Mouse (Mus musculus) lung, adult 2 months (tissue): ENCODE results near the gene Gys1. TPM values are rescaled to one million over a fixed set of nuclear protein-coding genes. Genes with fewer than 3 reads are reported as not detected.
A peak's percentile ranks its signal among the peaks of the same experiment; 100 is the strongest.

Experiments
- DNase-seq: peaks from one replicate; pipeline ENCODE4 v3.0.0; 2022
- H3K4me1 ChIP-seq: fragments of 200-500 bp; 2 replicates; pipeline ENCODE4 v1.6.1; 2011; ENCODE audit warnings: low read length; ENCODE audit not compliant: control insufficient read depth, insufficient read depth
- H3K4me3 ChIP-seq: fragments of 200-500 bp; replicated peaks from 2 replicates; pipeline ENCODE3; 2011; ENCODE audit warnings: low read depth, mild to moderate bottlenecking, control low read depth, low read length; ENCODE audit errors: extremely low read depth
- CTCF ChIP-seq: fragments of 200-500 bp; IDR thresholded peaks from 2 replicates; pipeline ENCODE4 v1.5.1; 2011; ENCODE audit warnings: mild to moderate bottlenecking, low read length, control low read depth; ENCODE audit not compliant: insufficient read depth
- POLR2A ChIP-seq: fragments of 200-500 bp; IDR thresholded peaks from 2 replicates; pipeline ENCODE4 v1.6.1; 2011; ENCODE audit warnings: low read depth, mild to moderate bottlenecking, control low read depth, low read length, borderline replicate concordance; ENCODE audit errors: extremely low read depth
- WGBS: fragments of 180-500 bp; shearing (Covaris S2); methylation state at CpG from one replicate; pipeline ENCODE4 v1.1.7; 2018; 5-methylcytosine and 5-hydroxymethylcytosine counted together
- polyA plus RNA-seq: library from polyadenylated mRNA; depleted of rRNA; stranded (reverse); fragments of >200 nt; gene quantifications from 2 replicates; pipeline ENCODE4 v1.2.3, GENCODE M21; 2012; rRNA removed

Gys1 gene
- polyA plus RNA-seq, 1 experiment, result 39.4 TPM

DNA sequence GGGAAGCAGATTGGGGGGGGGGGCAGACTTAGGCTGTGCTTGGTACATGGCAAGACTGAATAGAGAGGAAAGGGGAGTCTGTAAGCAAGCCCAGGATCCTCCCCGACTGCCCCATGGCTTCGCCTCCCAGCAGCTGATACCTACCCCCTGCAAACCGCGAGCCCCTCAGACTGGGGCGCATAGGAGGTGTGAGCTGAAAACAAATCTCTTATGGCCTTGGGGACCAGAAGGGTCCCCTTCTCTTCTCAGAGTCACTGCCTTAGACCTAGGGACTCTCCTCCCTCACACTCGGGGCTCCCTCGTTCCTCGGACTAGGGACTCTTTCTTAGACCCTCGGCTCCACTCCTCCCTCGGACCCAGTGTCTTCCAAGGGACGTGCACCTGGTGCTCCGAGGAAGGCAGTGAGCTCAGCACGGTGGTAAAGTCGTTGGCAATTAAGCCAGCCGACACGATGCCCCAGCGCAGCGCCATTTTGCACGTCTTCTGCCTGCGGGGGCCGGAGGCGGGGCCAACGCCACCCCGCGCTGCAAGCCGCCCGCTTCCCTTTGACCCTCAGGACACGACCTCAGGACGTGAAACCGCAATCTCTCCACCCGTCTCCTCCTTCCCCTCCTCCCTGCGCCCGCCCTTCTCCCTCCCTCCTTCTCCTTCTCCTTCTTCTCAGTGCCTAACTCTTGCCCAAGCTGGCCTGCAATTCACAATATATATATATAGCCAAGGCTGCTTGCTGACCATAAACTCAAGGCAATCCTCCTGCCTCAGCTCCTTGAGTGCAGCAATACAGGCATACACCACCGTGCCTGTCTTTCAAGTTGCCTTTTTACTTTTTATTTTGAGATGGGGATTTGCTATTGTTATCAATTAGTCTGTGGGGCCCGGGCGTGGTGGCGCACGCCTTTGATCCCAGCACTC, 53.9 kb downstream of the Gys1 start, which contains the start of gene Dhdh:
Gene Dhdh (minus strand): TSS at position 513 of the 912 bp plus-strand sequence.
- peak; percentile 66 for DNase-seq
- Histone ChIP-seq H3K4me1 (peaks cover 3% of the 10 kb centered on the region; the same call in 1 of the 2 replicates), H3K4me3 (peak within 1 kb of the TSS; percentile 84)
- 13% methylated on average over 38 of the region's 38 CpGs for WGBS
- TF ChIP-seq POLR2A, result peak; percentile 79; the same call in 1 of the 2 replicates
- TF ChIP-seq CTCF, result no peak

DNA sequence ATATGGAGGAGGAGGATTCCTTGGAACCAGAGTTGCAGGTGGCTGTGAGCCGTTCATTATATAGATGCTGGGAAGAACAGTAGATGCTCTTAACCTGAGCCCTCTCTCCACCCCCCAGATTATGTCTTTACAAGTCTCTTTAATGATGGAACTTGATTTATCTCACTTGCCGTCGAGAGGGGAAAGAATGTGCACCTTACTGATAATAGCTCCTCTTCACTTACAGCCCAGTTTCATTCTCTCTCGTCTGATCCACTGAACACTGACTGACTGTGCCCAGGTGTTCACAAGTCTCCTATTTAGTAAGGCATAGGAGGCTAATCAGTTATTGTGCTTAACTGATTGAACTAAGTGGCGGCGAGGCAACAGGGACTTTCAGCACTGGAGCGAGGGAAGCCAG, 54.9 kb downstream of the Gys1 start:
- WGBS, result 83% methylated on average over 7 of the region's 7 CpGs
- H3K4me3 ChIP-seq, result no peak overlapping the region
- DNase-seq, result no peak
- TF ChIP-seq CTCF, result no peak
- TF ChIP-seq POLR2A, result no peak
- H3K4me1 ChIP-seq, result peaks cover 3% of the 10 kb centered on the region; the same call in 1 of the 2 replicates

GRCm38 (mm10) chr7:45490822-45491221, 56.2 kb downstream of the Gys1 start:
- 43% methylated on average over 9 of the region's 9 CpGs for WGBS
- Histone ChIP-seq H3K4me1 (peaks cover 3% of the 10 kb centered on the region; the same call in 1 of the 2 replicates), H3K4me3 (no peak overlapping the region)
- no peak for DNase-seq
- TF ChIP-seq CTCF, result no peak
- TF ChIP-seq POLR2A, result no peak

DNA sequence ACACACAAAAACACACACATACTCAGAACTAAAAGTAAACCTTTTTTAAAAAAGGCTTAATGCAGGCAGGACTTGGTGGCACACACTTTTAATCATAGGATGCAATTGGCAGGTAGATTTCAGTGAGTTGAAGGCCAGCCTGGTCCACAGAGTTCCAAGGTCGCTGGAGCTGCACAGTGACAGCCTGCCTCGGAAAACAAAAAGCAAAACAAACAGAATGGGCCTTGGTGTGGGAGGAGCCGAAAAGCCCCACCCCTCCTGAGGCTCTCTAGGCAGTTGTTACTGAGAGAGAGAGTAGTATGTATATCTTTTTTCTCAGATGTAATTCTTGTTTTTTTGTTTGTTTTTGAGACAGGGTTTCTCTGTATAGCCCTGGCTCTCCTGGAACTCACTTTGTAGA, 56.6 kb downstream of the Gys1 start:
- 8% methylated on average over 3 of the region's 3 CpGs for WGBS
- peaks cover 3% of the 10 kb centered on the region; the same call in 1 of the 2 replicates for H3K4me1 ChIP-seq
- TF ChIP-seq CTCF, result no peak
- peak; percentile 35; the same call in 1 of the 2 replicates for TF ChIP-seq POLR2A
- H3K4me3 ChIP-seq, result no peak overlapping the region
- peak; percentile 30 for DNase-seq

DNA sequence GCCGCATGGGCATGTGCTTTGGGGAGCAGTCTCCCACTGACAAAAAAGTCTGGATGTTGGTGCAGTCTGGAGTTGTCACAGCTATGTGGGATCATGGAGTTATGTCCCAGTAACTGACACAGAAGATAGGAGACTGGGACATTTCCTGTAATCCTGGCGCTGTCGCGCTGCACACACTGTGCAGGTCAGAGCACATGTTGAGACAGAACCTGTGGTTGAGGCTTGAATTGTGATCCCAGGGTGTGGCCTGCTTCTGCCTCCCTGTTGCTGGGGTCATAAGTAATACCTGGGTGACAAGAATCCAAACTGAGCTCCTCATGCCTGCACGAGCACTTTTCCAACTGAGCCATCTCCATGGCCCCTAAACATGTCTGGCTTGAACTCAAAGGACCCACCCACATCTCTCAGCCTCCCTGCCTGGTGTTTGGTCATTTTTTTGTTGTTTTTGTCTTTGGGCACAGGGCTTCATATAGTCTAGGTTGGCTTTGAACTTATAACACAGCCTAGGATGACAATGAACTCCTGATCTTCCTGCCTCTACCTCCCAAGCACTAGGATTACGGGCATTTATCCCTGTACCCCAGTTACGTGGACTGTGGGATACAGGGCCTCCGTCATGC, 57.7 kb downstream of the Gys1 start:
- Histone ChIP-seq H3K4me1 (peaks cover 3% of the 10 kb centered on the region; the same call in 1 of the 2 replicates), H3K4me3 (no peak overlapping the region)
- TF ChIP-seq POLR2A, result no peak
- no peak for TF ChIP-seq CTCF
- no peak for DNase-seq
- 92% methylated on average over 8 of the region's 8 CpGs for WGBS

DNA sequence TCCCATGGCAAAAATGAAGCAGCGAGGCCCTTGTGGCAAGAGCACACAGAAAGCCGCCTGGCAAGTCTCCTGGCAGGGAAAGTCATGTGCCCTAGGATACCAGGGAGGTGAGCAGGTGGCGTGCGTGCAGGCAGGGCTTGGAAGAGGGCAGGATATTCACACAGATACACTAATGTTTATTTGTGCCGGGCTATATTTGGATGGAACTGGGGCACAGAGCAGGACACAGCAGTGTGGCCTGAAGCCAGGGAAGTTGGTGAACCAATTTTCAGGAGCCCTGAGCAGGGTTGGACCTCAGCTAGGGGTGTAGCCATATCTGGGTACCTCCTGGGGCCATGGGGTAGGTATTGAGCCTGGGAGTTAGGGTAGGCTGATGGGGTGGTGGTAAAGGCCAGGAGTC, 58.3 kb downstream of the Gys1 start:
- no peak for DNase-seq
- Histone ChIP-seq H3K4me3 (no peak overlapping the region), H3K4me1 (peaks cover 3% of the 10 kb centered on the region; the same call in 1 of the 2 replicates)
- no peak for TF ChIP-seq CTCF
- no peak for TF ChIP-seq POLR2A
- WGBS, result 68% methylated on average over 5 of the region's 5 CpGs

DNA sequence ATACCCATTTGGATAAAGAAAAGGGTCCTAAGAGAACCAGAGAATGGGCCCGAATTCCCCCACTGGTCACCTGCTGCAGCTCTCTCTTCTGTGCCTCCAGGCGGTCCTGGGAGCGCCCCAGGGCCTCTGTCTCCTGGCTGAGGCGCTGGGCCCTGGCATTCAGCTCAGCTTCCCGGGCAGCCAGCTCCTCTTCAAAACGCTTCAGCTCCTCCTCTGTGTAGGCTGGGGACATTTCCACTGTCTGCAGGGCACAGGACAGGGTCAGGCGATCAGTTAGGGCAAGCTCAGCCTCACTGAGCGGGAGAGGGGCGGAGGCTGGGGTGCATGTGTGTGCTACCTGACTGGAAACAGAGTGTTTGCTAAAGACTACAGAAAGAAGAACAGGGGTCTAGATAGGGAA, 59.9 kb downstream of the Gys1 start:
- TF ChIP-seq POLR2A (no peak), CTCF (no peak)
- 83% methylated on average over 9 of the region's 9 CpGs for WGBS

GRCm38 (mm10) chr7:45498427-45498826, 63.8 kb downstream of the Gys1 start:
- 95% methylated on average over 6 of the region's 6 CpGs for WGBS
- Histone ChIP-seq H3K4me3 (no peak overlapping the region), H3K4me1 (no peaks in the 10 kb centered on the region)
- DNase-seq, result no peak
- TF ChIP-seq POLR2A, result no peak
- TF ChIP-seq CTCF, result no peak

More for the DNA sequence above, 59.9 kb downstream of the Gys1 start:
- no peak overlapping the region for H3K4me3 ChIP-seq
- peaks cover 3% of the 10 kb centered on the region; the same call in 1 of the 2 replicates for H3K4me1 ChIP-seq
- DNase-seq, result no peak

Other genes with a start within 250 kb of the Gys1 start
- gene Ccdc155, start 230.0 kb upstream of the Gys1 start, polyA plus RNA-seq, result 3.3 and 4.1 TPM in 2 replicates
- gene Dkkl1, start 222.7 kb upstream of the Gys1 start, polyA plus RNA-seq, result 1.4 and 5.2 TPM in 2 replicates
- 37.6 and 44.1 TPM in 2 replicates for gene Tead2, start 219.1 kb upstream of the Gys1 start, polyA plus RNA-seq
- 82.1 and 84.1 TPM in 2 replicates for gene Cd37, start 195.7 kb upstream of the Gys1 start, polyA plus RNA-seq
- 0.12 TPM in 1 of 2 replicates, not detected in the other for gene Slc6a16, start 193.8 kb upstream of the Gys1 start, polyA plus RNA-seq
- gene Slc6a21, start 157.3 kb upstream of the Gys1 start, polyA plus RNA-seq, result not detected in 2 replicates
- gene Trpm4, start 101.1 kb upstream of the Gys1 start, polyA plus RNA-seq, result 41.8 and 44.8 TPM in 2 replicates
- 2.4 and 10.0 TPM in 2 replicates for gene Hrc, start 99.6 kb upstream of the Gys1 start, polyA plus RNA-seq
- gene Ppfia3, start 67.8 kb upstream of the Gys1 start, polyA plus RNA-seq, result 1.2 and 3.7 TPM in 2 replicates
- 1.4 and 2.2 TPM in 2 replicates for gene Lin7b, start 64.3 kb upstream of the Gys1 start, polyA plus RNA-seq
- 240 and 319 TPM in 2 replicates for gene Snrnp70, start 39.1 kb upstream of the Gys1 start, polyA plus RNA-seq
- 0.23 and 2.3 TPM in 2 replicates for gene Kcna7, start 29.2 kb upstream of the Gys1 start, polyA plus RNA-seq
- 4.6 and 4.8 TPM in 2 replicates for gene Ntf5, start 21.1 kb upstream of the Gys1 start, polyA plus RNA-seq
- gene Lhb, start 14.0 kb upstream of the Gys1 start, polyA plus RNA-seq, result 26.5 and 33.4 TPM in 2 replicates
- 61.1 and 61.7 TPM in 2 replicates for gene Ruvbl2, start 3.3 kb downstream of the Gys1 start, polyA plus RNA-seq
- gene Ftl1, start 25.0 kb downstream of the Gys1 start, polyA plus RNA-seq, result 2,878 and 3,367 TPM in 2 replicates
- gene Bax, start 32.1 kb downstream of the Gys1 start, polyA plus RNA-seq, result 117 and 128 TPM in 2 replicates
- 0.11 and 0.17 TPM in 2 replicates for gene Tulp2, start 47.0 kb downstream of the Gys1 start, polyA plus RNA-seq
- not detected in 2 replicates for gene Gm45808, start 52.0 kb downstream of the Gys1 start, polyA plus RNA-seq
- 4.4 and 5.4 TPM in 2 replicates for gene Dhdh, start 54.0 kb downstream of the Gys1 start, polyA plus RNA-seq
- 420 and 430 TPM in 2 replicates for gene Nucb1, start 75.6 kb downstream of the Gys1 start, polyA plus RNA-seq
- gene Ppp1r15a, start 91.4 kb downstream of the Gys1 start, polyA plus RNA-seq, result 58.6 and 73.7 TPM in 2 replicates
- gene Plekha4, start 91.5 kb downstream of the Gys1 start, polyA plus RNA-seq, result 11.8 and 13.1 TPM in 2 replicates
- 2.1 and 3.0 TPM in 2 replicates for gene Hsd17b14, start 120.0 kb downstream of the Gys1 start, polyA plus RNA-seq
- 44.2 TPM in 2 replicates for gene Bcat2, start 135.3 kb downstream of the Gys1 start, polyA plus RNA-seq
- not detected in 2 replicates for gene Fgf21, start 180.6 kb downstream of the Gys1 start, polyA plus RNA-seq
- gene Fut1, start 182.4 kb downstream of the Gys1 start, polyA plus RNA-seq, result 0.78 TPM in 1 of 2 replicates, not detected in the other
- gene Izumo1, start 187.0 kb downstream of the Gys1 start, polyA plus RNA-seq, result 1.7 and 2.0 TPM in 2 replicates
- gene Rasip1, start 192.6 kb downstream of the Gys1 start, polyA plus RNA-seq, result 139 and 181 TPM in 2 replicates
- gene Mamstr, start 205.1 kb downstream of the Gys1 start, polyA plus RNA-seq, result 8.6 and 13.2 TPM in 2 replicates
- gene Fut2, start 231.6 kb downstream of the Gys1 start, polyA plus RNA-seq, result 1.0 and 4.1 TPM in 2 replicates
- gene Ntn5, start 249.2 kb downstream of the Gys1 start, polyA plus RNA-seq, result 5.5 and 7.7 TPM in 2 replicates